ENCODE assay signal across 9 mouse cellular contexts in the genomic region with DNA sequence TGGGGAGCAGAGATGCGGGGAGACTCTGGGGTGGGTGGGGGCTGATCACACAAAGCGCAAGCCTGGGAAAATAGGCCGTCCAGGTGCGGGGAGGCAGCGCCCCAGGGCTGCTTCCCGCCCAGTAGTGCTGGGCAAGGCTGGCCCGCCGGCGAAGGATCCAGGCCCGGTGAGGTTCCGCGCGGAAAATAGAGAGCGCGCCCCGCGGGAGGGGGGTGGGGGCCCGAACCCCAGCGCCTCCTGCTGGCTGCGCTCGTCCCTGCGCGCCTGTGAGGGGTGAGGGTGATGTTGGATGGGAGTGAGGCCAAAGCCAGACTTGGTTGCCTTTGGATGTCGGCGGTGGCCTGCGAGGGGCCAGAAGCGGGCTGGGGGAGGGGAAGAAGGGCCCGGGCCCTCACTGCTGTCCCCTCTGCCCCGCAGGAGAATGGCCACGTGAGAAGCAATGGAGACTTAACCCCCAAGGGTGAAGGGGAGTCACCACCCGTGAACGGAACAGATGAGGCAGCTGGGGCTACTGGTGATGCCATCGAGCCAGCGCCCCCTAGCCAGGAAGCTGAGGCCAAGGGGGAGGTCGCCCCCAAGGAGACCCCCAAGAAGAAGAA. TPM values are rescaled to one million over a fixed set of nuclear protein-coding genes. Genes with fewer than 3 reads are reported as not detected.
A peak's percentile ranks its signal among the peaks of the same experiment; 100 is the strongest.
DNase-seq lines count a peak whose midpoint lies in the region; ATAC-seq and TF ChIP-seq lines count a peak whose summit lies in the region.
"Had no signal": no experiment of that assay in that cellular context is flagged by ENCODE, and none has a peak within 500 bp of the region (broad histone marks: within the 10 kb centered on the region; RNA-seq: fewer than 3 reads in every experiment).

No protein-coding gene starts in this region.

- no peaks in the 10 kb centered on the region for H3K9me3 ChIP-seq in kidney, embryonic 14.5 days (ENCODE audit: control insufficient read depth, low read length)

- intact Hi-C loops in heart, adult 2 months (cut with DNase I) = loop anchor here (2.0 kb wide), 1 partner anchor 14 kb away; no protein-coding TSS in a partner anchor

- H3K4me1 ChIP-seq in heart, adult 2 months (ENCODE audit: control insufficient read depth, insufficient read depth, low read length) = no peaks in the 10 kb centered on the region
- H3K4me1 ChIP-seq in kidney, embryonic 14.5 days (ENCODE audit: control insufficient read depth, insufficient read depth, low read length) = peaks cover 6% of the 10 kb centered on the region

- H3K27ac ChIP-seq in heart, adult 2 months = no peak overlapping the region
- peak overlapping the region; percentile 97 for H3K27ac ChIP-seq in kidney, embryonic 14.5 days (ENCODE audit: low read depth, low read length)

- TF ChIP-seq EP300 in heart, adult 2 months (IDR thresholded peaks at IDR 0.05; ENCODE audit: insufficient read depth, low read depth, low read length) = no peak

- peak; percentile 47 for ATAC-seq in kidney, embryonic 14.5 days (ENCODE audit: low FRiP score, low TSS enrichment)

- 3% methylated on average over 35 of the region's 35 CpGs for WGBS in heart, adult 2 months
- WGBS in kidney, embryonic 14.5 days = 0% methylated on average over 32 of the region's 35 CpGs

- TF ChIP-seq POLR2A in heart, adult 2 months (IDR thresholded peaks at IDR 0.05; ENCODE audit: insufficient read depth, low read depth, low read length) = no peak

- H3K79me2 ChIP-seq in heart, adult 2 months (replicated peaks; ENCODE audit: control insufficient read depth, insufficient read depth, low read length) = no peaks in the 10 kb centered on the region

- no peaks in the 10 kb centered on the region; the same call in 1 of the 2 replicates for H3K36me3 ChIP-seq in heart, adult 2 months (ENCODE audit: control insufficient read depth, insufficient read depth, low read length)
- H3K36me3 ChIP-seq in kidney, embryonic 14.5 days (ENCODE audit: control insufficient read depth, insufficient read depth, low read length) = peaks cover 38% of the 10 kb centered on the region

- H3K4me3 ChIP-seq in heart, adult 2 months = peak overlapping the region; percentile 62
- H3K4me3 ChIP-seq in kidney, embryonic 14.5 days (ENCODE audit: low read length) = peak overlapping the region; percentile 100

- H3K27me3 ChIP-seq in heart, adult 2 months (ENCODE audit: control insufficient read depth, insufficient read depth, low read length) = no peaks in the 10 kb centered on the region
- no peaks in the 10 kb centered on the region for H3K27me3 ChIP-seq in kidney, embryonic 14.5 days (ENCODE audit: control insufficient read depth, insufficient read depth, low read length)

- peak; percentile 81 for TF ChIP-seq CTCF in heart, adult 2 months (IDR thresholded peaks at IDR 0.05)

- H3K9ac ChIP-seq in heart, adult 2 months (ENCODE audit: low read depth, low read length) = peak overlapping the region; percentile 79
- H3K9ac ChIP-seq in kidney, embryonic 14.5 days (ENCODE audit: low read depth, low read length) = peak overlapping the region; percentile 100

- peak overlapping the region; percentile 77 for H3K4me2 ChIP-seq in kidney, embryonic 14.5 days (replicated peaks; ENCODE audit: low read depth, low read length)

- DNase-seq in ovary, postnatal 10 days (ENCODE audit: low spot score) = peak; percentile 52
- no peak for DNase-seq in ovary, adult 18-20 months (ENCODE audit: low spot score)
- peak; percentile 48 for DNase-seq in c-Kit-positive CD71-positive TER-119-negative erythroid progenitor cells, embryonic 14.5 days (ENCODE audit: low read depth)
- DNase-seq in heart, adult 2 months = peak; percentile 60 to 76
- DNase-seq in lung, postnatal 25 days (ENCODE audit: low spot score) = peak; percentile 40
- DNase-seq in retina, postnatal 7 days (ENCODE audit: low read depth, low spot score) = peak; percentile 46
- DNase-seq in urinary bladder, postnatal 4 days (ENCODE audit: low spot score in 2 of 2) = peak; percentile 63 to 72

RNA-seq across cellular contexts. Expression of gene Marcksl1, which starts 1.0 kb away (rescaled TPM):
- total RNA-seq in heart, adult 2 months (2021) = 1 to 10 TPM; 3.5 to 5.1 TPM
- 5.1 and 7.0 TPM in 2 replicates for polyA plus RNA-seq in heart, adult 2 months (2012; rRNA removed)
- 823 and 993 TPM in 2 replicates for polyA plus RNA-seq in kidney, embryonic 14.5 days (2014; fragmentation: Nextera tagmentation; extraction: Ambion mirVana)

RNA-seq across cellular contexts. Expression of gene Fam229a, which starts 23.4 kb away (rescaled TPM):
- total RNA-seq in heart, adult 2 months (2021) = under 1 TPM in 1 of 2 experiments, not detected in 1; 0.45 TPM
- 0.64 TPM in 1 of 2 replicates, not detected in the other for polyA plus RNA-seq in heart, adult 2 months (2012; rRNA removed)
- 0.39 TPM in 1 of 2 replicates, not detected in the other for polyA plus RNA-seq in kidney, embryonic 14.5 days (2014; fragmentation: Nextera tagmentation; extraction: Ambion mirVana)

RNA-seq across cellular contexts. Expression of gene Tssk3, which starts 23.6 kb away (rescaled TPM):
- not detected for total RNA-seq in heart, adult 2 months (2021)
- polyA plus RNA-seq in heart, adult 2 months (2012; rRNA removed) = 0.14 TPM in 1 of 2 replicates, not detected in the other
- not detected in 2 replicates for polyA plus RNA-seq in kidney, embryonic 14.5 days (2014; fragmentation: Nextera tagmentation; extraction: Ambion mirVana)
- polyA plus RNA-seq: large intestine, adult 2 months had no signal

RNA-seq across cellular contexts. Expression of gene Hdac1, which starts 28.1 kb away (rescaled TPM):
- 10 to 100 TPM; 15.7 to 16.1 TPM for total RNA-seq in heart, adult 2 months (2021)
- polyA plus RNA-seq in heart, adult 2 months (2012; rRNA removed) = 17.9 and 35.2 TPM in 2 replicates
- 245 and 265 TPM in 2 replicates for polyA plus RNA-seq in kidney, embryonic 14.5 days (2014; fragmentation: Nextera tagmentation; extraction: Ambion mirVana)

RNA-seq across cellular contexts. Expression of gene Bsdc1, which starts 53.0 kb away (rescaled TPM):
- total RNA-seq in heart, adult 2 months (2021) = 10 to 100 TPM; 48.8 to 50.3 TPM
- polyA plus RNA-seq in heart, adult 2 months (2012; rRNA removed) = 21.3 and 25.0 TPM in 2 replicates
- 20.5 and 23.3 TPM in 2 replicates for polyA plus RNA-seq in kidney, embryonic 14.5 days (2014; fragmentation: Nextera tagmentation; extraction: Ambion mirVana)

Comparison
In these comparisons a context has a peak if more than half of its experiments do, and no peak if none do; other contexts are left out.
1. RNA of gene Marcksl1, which starts 1.0 kb away (polyA plus RNA-seq): 823 to 993 TPM in kidney, embryonic 14.5 days; 5.1 to 7.0 TPM in heart, adult 2 months; every median in the first group is over 100 times any median in the second.